Mouse (Mus musculus) liver, postnatal 0 days (tissue): ENCODE data around the gene Adamts4. TPM values are rescaled to one million over a fixed set of nuclear protein-coding genes. Genes with fewer than 3 reads are reported as not detected.

ENCODE experiments used
- ATAC-seq: fragments of 200-750 bp; cut with Nextera tagmentation; 2 replicates; pipeline ENCODE4 v1.8.0; 2017; ENCODE audit warnings: mild to moderate bottlenecking, moderate library complexity
- DNase-seq: peaks from one replicate; pipeline ENCODE4 v3.0.0-alpha.2; 2016
- H3K27ac ChIP-seq: fragments of 300-500 bp; sonication (generic); 2 replicates; pipeline ENCODE4 v1.5.1; 2014; ENCODE audit warnings: antibody characterized with exemption, moderate library complexity, mild to moderate bottlenecking, low read depth
- H3K27me3 ChIP-seq: fragments of 300-500 bp; sonication (generic); 2 replicates; pipeline ENCODE4 v1.6.1; 2014; ENCODE audit warnings: low read length, control low read depth, mixed read lengths; ENCODE audit not compliant: insufficient read depth
- H3K36me3 ChIP-seq: fragments of 300-500 bp; sonication (generic); replicated peaks from 2 replicates; pipeline ENCODE4 v1.6.1; 2014; ENCODE audit warnings: mild to moderate bottlenecking, control low read depth, low read length, moderate library complexity, mixed read lengths; ENCODE audit not compliant: insufficient read depth
- H3K4me1 ChIP-seq: fragments of 300-500 bp; sonication (generic); 2 replicates; pipeline ENCODE4 v1.6.1; 2014; ENCODE audit warnings: antibody characterized with exemption, mild to moderate bottlenecking, control low read depth; ENCODE audit not compliant: insufficient read depth
- H3K4me2 ChIP-seq: fragments of 300-500 bp; sonication (generic); 2 replicates; pipeline ENCODE4 v1.6.1; 2014; ENCODE audit warnings: low read depth, mild to moderate bottlenecking, low read length, moderate library complexity, mixed read lengths
- H3K4me3 ChIP-seq: fragments of 300-500 bp; sonication (generic); 2 replicates; pipeline ENCODE4 v1.5.1; 2014; ENCODE audit warnings: low read depth, low read length
- H3K9ac ChIP-seq: fragments of 300-500 bp; sonication (generic); replicated peaks from 2 replicates; pipeline ENCODE4 v1.6.1; 2014; ENCODE audit warnings: mild to moderate bottlenecking, moderate library complexity
- H3K9me3 ChIP-seq: fragments of 300-500 bp; sonication (generic); 2 replicates; pipeline ENCODE4 v1.6.1; 2016; ENCODE audit warnings: mild to moderate bottlenecking, control low read depth, low read length, mixed read lengths
- CTCF ChIP-seq: sonication (generic); IDR thresholded peaks from 2 replicates; pipeline ENCODE4 v1.5.1; 2016; ENCODE audit warnings: antibody characterized with exemption, low read depth
- EP300 ChIP-seq: IDR thresholded peaks from 2 replicates; pipeline ENCODE4 v1.6.1; 2016; ENCODE audit warnings: antibody characterized with exemption, low read depth, mild to moderate bottlenecking
- WGBS: fragments of 180-500 bp; shearing (Covaris S2); extraction: QIAGEN DNeasy Blood & Tissue Kit; methylation state at CpG from one replicate; pipeline ENCODE4 v1.1.7; 2014; ENCODE audit not compliant: insufficient replicate concordance; 5-methylcytosine and 5-hydroxymethylcytosine counted together
- polyA plus RNA-seq: library from polyadenylated mRNA; unstranded; fragments of >200 nt; fragmentation: Nextera tagmentation; extraction: Ambion mirVana; gene quantifications from 2 replicates; pipeline ENCODE4 v1.2.1, GENCODE M21; 2015

Gene Adamts4
- polyA plus RNA-seq, 1 experiment from 2014 or later = 0.51 TPM

GRCm38 (mm10) chr1:171257781-171258180 is 7.6 kb downstream of the Adamts4 start:
- no peak overlapping the region for H3K9ac ChIP-seq
- H3K27ac ChIP-seq = no peak overlapping the region
- H3K4me2 ChIP-seq = no peak overlapping the region
- DNase-seq = no peak
- no peaks in the 10 kb centered on the region for H3K9me3 ChIP-seq
- 0 out of 2 replicates have a peak, but pooled peaks cover 6% of the 10 kb centered on the region for H3K27me3 ChIP-seq
- WGBS = 75% methylated on average over 9 of the region's 9 CpGs
- peaks cover 14% of the 10 kb centered on the region for H3K4me1 ChIP-seq
- ATAC-seq = no peak
- no peak overlapping the region for H3K4me3 ChIP-seq
- TF ChIP-seq CTCF = no peak
- no peak for TF ChIP-seq EP300
- H3K36me3 ChIP-seq = no peaks in the 10 kb centered on the region

DNA sequence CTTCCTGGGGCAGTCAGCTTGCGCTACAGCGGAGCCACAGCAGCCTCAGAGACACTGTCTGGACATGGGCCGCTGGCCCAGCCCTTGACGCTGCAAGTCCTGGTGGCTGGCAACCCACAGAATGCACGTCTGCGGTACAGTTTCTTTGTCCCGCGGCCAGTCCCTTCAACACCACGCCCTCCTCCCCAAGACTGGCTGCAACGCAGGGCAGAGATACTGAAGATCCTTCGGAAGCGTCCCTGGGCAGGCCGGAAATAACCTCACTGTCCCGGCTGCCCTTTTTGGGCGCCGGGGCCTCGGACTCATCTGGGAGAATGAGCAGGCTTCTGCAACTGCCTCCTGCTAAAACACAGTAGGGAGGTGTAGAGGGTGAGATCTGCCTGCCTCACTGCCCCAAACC is 8.7 kb downstream of the Adamts4 start:
- Histone ChIP-seq H3K27ac (no peak overlapping the region), H3K4me1 (peaks cover 14% of the 10 kb centered on the region), H3K4me2 (no peak overlapping the region), H3K27me3 (0 out of 2 replicates have a peak, but pooled peaks cover 6% of the 10 kb centered on the region), H3K4me3 (no peak overlapping the region), H3K9me3 (no peaks in the 10 kb centered on the region), H3K36me3 (no peaks in the 10 kb centered on the region), H3K9ac (no peak overlapping the region)
- no peak for ATAC-seq
- no peak for DNase-seq
- no peak for TF ChIP-seq CTCF
- no peak for TF ChIP-seq EP300
- 74% methylated on average over 17 of the region's 17 CpGs for WGBS

- Histone ChIP-seq H3K4me1 (peaks cover 14% of the 10 kb centered on the region), H3K4me3 (no peak overlapping the region), H3K9me3 (no peaks in the 10 kb centered on the region), H3K4me2 (no peak overlapping the region), H3K36me3 (no peaks in the 10 kb centered on the region), H3K9ac (no peak overlapping the region), H3K27me3 (0 out of 2 replicates have a peak, but pooled peaks cover 6% of the 10 kb centered on the region), H3K27ac (no peak overlapping the region)
- ATAC-seq (peak; percentile 45; the same call in 1 of the 2 replicates), DNase-seq (no peak)
- WGBS = 26% methylated on average over 3 of the region's 3 CpGs
- TF ChIP-seq CTCF = no peak
- no peak for TF ChIP-seq EP300
These were observed 10.1 kb downstream of the Adamts4 start for GRCm38 (mm10) chr1:171260316-171260715.

DNA sequence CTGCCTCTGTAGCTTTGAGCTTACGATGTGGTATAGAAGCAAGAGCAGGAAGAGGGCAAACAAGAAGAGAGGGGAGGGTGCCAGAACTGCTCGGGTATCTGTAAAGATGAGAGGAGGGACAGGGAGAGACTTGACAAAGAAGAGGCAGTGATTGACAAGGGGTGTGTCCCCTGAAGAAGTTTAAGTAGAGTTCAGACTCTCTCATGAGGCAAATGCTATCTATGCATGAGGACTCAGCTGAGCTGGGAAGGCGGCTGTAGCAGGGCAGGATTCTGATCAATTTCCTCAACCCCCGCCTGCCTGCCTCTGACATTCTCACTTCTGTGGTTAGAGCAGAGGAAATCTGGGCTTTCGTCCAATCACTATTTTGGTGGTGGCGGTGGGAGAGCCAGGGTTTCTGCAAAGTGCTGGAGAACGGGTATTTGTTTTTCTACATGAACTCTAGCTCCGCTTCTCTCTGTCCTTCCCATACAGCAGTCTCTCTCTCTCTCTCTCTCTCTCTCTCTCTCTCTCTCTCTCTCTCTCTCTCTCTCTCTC is 12.4 kb downstream of the Adamts4 start:
- DNase-seq = no peak
- peak overlapping the region; percentile 41 for H3K27ac ChIP-seq
- H3K9ac ChIP-seq = no peak overlapping the region; the same call in 1 of the 2 replicates
- H3K4me2 ChIP-seq = peak overlapping the region; percentile 51
- peak; percentile 51 for ATAC-seq
- H3K36me3 ChIP-seq = no peaks in the 10 kb centered on the region
- peaks cover 14% of the 10 kb centered on the region for H3K4me1 ChIP-seq
- TF ChIP-seq CTCF (no peak), EP300 (no peak)
- 0 out of 2 replicates have a peak, but pooled peaks cover 6% of the 10 kb centered on the region for H3K27me3 ChIP-seq
- no peaks in the 10 kb centered on the region for H3K9me3 ChIP-seq
- H3K4me3 ChIP-seq = no peak overlapping the region
- 0% methylated on average over 8 of the region's 8 CpGs for WGBS

- H3K9ac ChIP-seq = no peak overlapping the region
- ATAC-seq = peak; percentile 65
- H3K4me2 ChIP-seq = peak overlapping the region; percentile 51; the same call in 1 of the 2 replicates
- TF ChIP-seq EP300 (no peak), CTCF (no peak)
- no peaks in the 10 kb centered on the region for H3K36me3 ChIP-seq
- 4% methylated on average over 2 of the region's 2 CpGs for WGBS
- H3K9me3 ChIP-seq = no peaks in the 10 kb centered on the region
- 0 out of 2 replicates have a peak, but pooled peaks cover 3% of the 10 kb centered on the region for H3K27me3 ChIP-seq
- H3K27ac ChIP-seq = 0 out of 2 replicates have a peak overlapping the region, but pooled peaks have one; percentile 2
- no peak overlapping the region for H3K4me3 ChIP-seq
- no peak for DNase-seq
- H3K4me1 ChIP-seq = peaks cover 14% of the 10 kb centered on the region
These were observed 13.0 kb downstream of the Adamts4 start for GRCm38 (mm10) chr1:171263185-171263611.

DNA sequence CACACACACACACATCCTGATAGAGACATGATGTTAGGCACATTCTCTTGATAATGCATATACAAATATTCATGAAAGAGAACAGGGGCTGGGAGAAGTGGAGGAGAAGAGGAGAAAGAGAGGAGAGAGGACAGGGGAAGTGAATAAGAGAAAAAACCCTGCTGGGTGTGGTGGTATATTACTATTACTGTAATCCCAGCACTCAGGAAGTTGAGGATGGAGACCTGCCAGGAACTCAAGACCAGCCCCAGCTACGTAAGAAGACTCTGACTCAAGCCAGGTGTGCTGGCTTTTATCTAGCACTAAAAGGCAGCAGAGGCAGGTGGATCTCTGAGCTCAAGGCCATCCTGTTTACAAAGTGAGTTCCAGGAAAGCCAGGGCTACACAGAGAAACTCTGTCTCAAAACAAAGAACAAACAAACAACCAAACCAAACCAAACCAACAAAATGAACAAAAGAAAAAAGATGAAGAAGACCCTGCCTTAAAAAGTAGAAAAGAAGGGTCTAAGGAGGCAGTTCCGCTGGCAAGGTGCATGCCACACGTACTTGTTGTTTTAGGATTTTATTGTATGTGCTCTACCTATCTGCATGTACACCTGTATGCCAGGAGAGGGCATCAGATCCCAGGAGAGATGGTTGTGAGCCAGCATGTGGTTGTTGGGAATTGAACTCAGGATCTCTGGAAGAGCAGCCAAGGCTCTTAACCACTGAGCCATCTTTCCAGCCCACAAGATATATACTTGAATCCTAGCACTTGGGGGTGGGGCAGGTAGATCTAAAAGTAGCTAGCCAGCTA is 13.6 kb downstream of the Adamts4 start:
- TF ChIP-seq CTCF = peak; percentile 67
- no peak for TF ChIP-seq EP300
- H3K4me2 ChIP-seq = no peak overlapping the region
- H3K36me3 ChIP-seq = no peaks in the 10 kb centered on the region
- no peaks in the 10 kb centered on the region for H3K9me3 ChIP-seq
- H3K4me3 ChIP-seq = no peak overlapping the region
- 69% methylated on average over 3 of the region's 3 CpGs for WGBS
- ATAC-seq (no peak), DNase-seq (no peak)
- H3K4me1 ChIP-seq = peaks cover 14% of the 10 kb centered on the region
- 0 out of 2 replicates have a peak overlapping the region, but pooled peaks have one; percentile 2 for H3K27ac ChIP-seq
- 0 out of 2 replicates have a peak, but pooled peaks cover 3% of the 10 kb centered on the region for H3K27me3 ChIP-seq
- H3K9ac ChIP-seq = no peak overlapping the region
